Mouse (Mus musculus) heart, embryonic 11.5 days (tissue): Measurements from ENCODE around the gene Gba. TPM values are rescaled to one million over a fixed set of nuclear protein-coding genes. Genes with fewer than 3 reads are reported as not detected.
"Not testable (repeated sequence)": the region's sequence is repeated elsewhere in the genome, so short reads cannot be mapped to it uniquely, and the experiment has no call there.

Experiments
- ATAC-seq: fragments of 200-750 bp; cut with Nextera tagmentation; replicated peaks from 2 replicates; pipeline ENCODE4 v1.8.0; 2017; ENCODE audit warnings: moderate library complexity; ENCODE audit not compliant: insufficient number of reproducible peaks, low FRiP score, low TSS enrichment
- H3K27ac ChIP-seq: fragments of 300-500 bp; sonication (generic); 2 replicates; pipeline ENCODE4 v1.5.1; 2014; ENCODE audit warnings: mild to moderate bottlenecking, low read depth, low read length
- H3K27me3 ChIP-seq: fragments of 300-500 bp; sonication (generic); 2 replicates; pipeline ENCODE4 v1.6.1; 2014; ENCODE audit warnings: mild to moderate bottlenecking, low read length, mixed read lengths; ENCODE audit not compliant: control insufficient read depth, insufficient read depth
- H3K36me3 ChIP-seq: fragments of 300-500 bp; sonication (generic); 2 replicates; pipeline ENCODE4 v1.6.1; 2014; ENCODE audit warnings: mild to moderate bottlenecking, low read length, moderate library complexity, mixed read lengths; ENCODE audit not compliant: control insufficient read depth, insufficient read depth
- H3K4me1 ChIP-seq: fragments of 300-500 bp; sonication (generic); 2 replicates; pipeline ENCODE4 v1.6.1; 2014; ENCODE audit warnings: low read length; ENCODE audit not compliant: control insufficient read depth, insufficient read depth
- H3K4me2 ChIP-seq: fragments of 300-500 bp; sonication (generic); 2 replicates; pipeline ENCODE4 v1.6.1; 2014; ENCODE audit warnings: mild to moderate bottlenecking, moderate library complexity
- H3K4me3 ChIP-seq: fragments of 300-500 bp; sonication (generic); 2 replicates; pipeline ENCODE4 v1.5.1; 2014; ENCODE audit warnings: low read depth, low read length
- H3K9ac ChIP-seq: fragments of 300-500 bp; sonication (generic); 2 replicates; pipeline ENCODE4 v1.6.1; 2014; ENCODE audit warnings: mild to moderate bottlenecking, low read depth, low read length, moderate library complexity
- H3K9me3 ChIP-seq: fragments of 300-500 bp; sonication (generic); replicated peaks from 2 replicates; pipeline ENCODE4 v1.6.1; 2016; ENCODE audit warnings: low read length; ENCODE audit not compliant: control insufficient read depth
- WGBS: fragments of 180-500 bp; shearing (Covaris S2); extraction: QIAGEN DNeasy Blood & Tissue Kit; methylation state at CpG from one replicate; pipeline ENCODE4 v1.1.7; 2014; ENCODE audit not compliant: insufficient replicate concordance; 5-methylcytosine and 5-hydroxymethylcytosine counted together
- polyA plus RNA-seq: library from polyadenylated mRNA; unstranded; fragments of >200 nt; fragmentation: Nextera tagmentation; extraction: Ambion mirVana; gene quantifications from 2 replicates; pipeline ENCODE4 v1.2.1, GENCODE M21; 2014

Gba gene
- polyA plus RNA-seq, 1 experiment from 2014 or later: 33.3 TPM

DNA sequence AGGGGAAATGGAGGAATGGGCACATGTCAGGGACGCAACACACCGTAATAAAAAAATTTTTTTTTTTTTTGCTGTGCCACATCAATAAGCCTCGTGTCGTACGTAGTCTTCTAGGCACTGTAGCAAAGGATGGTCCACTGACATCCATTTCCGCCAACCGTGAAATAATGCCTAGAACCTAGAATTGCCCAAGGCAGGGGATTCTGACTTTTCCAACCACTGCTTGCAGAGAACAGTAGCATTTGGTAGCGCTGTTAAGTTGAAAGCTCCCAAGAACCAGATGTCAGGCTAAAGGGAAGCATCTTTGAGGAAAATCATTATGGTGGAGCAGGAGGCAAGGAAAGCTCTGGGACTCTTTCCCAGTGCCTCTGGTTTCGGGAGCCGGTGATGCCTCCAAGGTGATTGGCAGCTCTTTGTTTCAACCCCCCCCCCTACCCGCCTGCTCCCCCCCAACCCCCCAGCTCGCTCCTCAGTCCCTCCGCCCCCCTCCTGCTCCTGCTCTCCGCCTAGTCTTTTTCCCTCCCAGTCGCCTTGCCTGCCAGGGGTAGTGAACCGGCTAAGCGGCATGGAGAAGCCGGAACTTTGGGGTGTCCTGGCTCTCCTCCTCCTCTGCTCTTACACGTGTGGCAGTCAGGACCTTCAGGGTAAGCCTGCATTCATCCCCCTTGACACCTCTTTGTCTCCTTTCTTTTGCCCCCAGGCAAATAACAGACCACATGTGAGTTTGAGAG, 12.1 kb downstream of the Gba start, which contains the start of gene Thbs3:
Gene Thbs3, plus strand, starts transcription at position 500 of the 731 bp plus-strand sequence.
- H3K4me1 ChIP-seq: peaks cover 31% of the 10 kb centered on the region
- peak within 1 kb of the TSS; percentile 66 for H3K4me2 ChIP-seq
- H3K4me3 ChIP-seq: peak within 1 kb of the TSS; percentile 77
- peak within 1 kb of the TSS; percentile 97 for H3K27ac ChIP-seq
- no peak for ATAC-seq
- under 1% methylated on average over 18 of the region's 19 CpGs for WGBS
- no peaks in the 10 kb centered on the region for H3K27me3 ChIP-seq
- peaks cover 3% of the 10 kb centered on the region; the same call in 1 of the 2 replicates for H3K36me3 ChIP-seq
- peak within 1 kb of the TSS; percentile 82 for H3K9ac ChIP-seq
- H3K9me3 ChIP-seq: no peaks in the 10 kb centered on the region

DNA sequence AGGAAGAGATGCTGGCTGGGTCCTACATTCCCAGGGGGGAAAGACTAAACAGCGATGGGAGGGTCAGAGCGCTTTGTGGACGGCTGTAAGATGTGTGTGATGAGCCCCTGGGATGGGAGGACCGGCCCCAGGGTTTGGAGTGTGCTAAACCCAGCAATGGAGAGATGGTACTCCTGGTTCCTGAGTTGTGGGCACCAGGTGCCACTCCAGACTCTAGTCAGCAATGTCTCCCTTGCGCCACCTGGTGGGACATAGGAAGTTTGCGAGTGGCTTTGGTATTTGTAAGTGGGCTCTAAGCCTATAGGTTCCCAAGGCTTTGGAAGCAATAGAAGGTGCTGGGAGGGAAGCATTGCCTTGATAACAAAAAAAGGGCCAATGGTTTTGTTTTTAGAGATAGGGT, 13.1 kb downstream of the Gba start:
- H3K9ac ChIP-seq: peak overlapping the region; percentile 82
- ATAC-seq: no peak
- H3K9me3 ChIP-seq: no peaks in the 10 kb centered on the region
- H3K4me3 ChIP-seq: peak overlapping the region; percentile 77
- H3K4me2 ChIP-seq: peak overlapping the region; percentile 66
- no peaks in the 10 kb centered on the region for H3K27me3 ChIP-seq
- peaks cover 30% of the 10 kb centered on the region for H3K4me1 ChIP-seq
- H3K27ac ChIP-seq: no peak overlapping the region
- WGBS: 0% methylated on average over 6 of the region's 6 CpGs
- H3K36me3 ChIP-seq: peaks cover 2% of the 10 kb centered on the region; the same call in 1 of the 2 replicates

DNA sequence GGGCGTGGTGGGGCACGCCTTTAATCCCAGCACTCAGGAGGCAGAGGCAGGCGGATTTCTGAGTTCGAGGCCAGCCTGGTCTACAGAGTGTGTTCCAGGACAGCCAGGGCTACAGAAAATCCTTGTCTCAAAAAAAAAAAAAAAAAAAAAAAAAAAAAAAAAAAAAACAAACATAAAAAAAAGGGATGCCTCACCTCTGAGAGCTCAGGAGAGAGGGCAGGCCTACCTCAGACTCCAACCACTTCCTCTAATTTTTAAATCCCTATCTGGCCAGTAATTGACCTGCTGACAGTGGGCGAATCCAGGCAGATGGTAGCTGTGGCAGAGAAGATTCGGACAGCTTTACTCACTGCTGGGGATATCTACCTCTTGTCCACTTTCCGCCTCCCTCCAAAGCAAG, 13.7 kb downstream of the Gba start:
- H3K4me3 ChIP-seq, H3K4me2 ChIP-seq, ATAC-seq, H3K9ac ChIP-seq, H3K27me3 ChIP-seq, H3K9me3 ChIP-seq, H3K27ac ChIP-seq, H3K36me3 ChIP-seq: not testable (repeated sequence)
- WGBS: 64% methylated on average over 7 of the region's 7 CpGs
- peaks cover 26% of the 10 kb centered on the region for H3K4me1 ChIP-seq

GRCm38 (mm10) chr3:89218271-89218670, 15.5 kb downstream of the Gba start:
- no peaks in the 10 kb centered on the region for H3K36me3 ChIP-seq
- no peak overlapping the region for H3K9ac ChIP-seq
- H3K4me3 ChIP-seq: no peak overlapping the region
- ATAC-seq: no peak
- peaks cover 20% of the 10 kb centered on the region for H3K4me1 ChIP-seq
- WGBS: 79% methylated on average over 1 of the region's 1 CpGs
- no peak overlapping the region for H3K4me2 ChIP-seq
- H3K27ac ChIP-seq: no peak overlapping the region
- H3K27me3 ChIP-seq: no peaks in the 10 kb centered on the region
- H3K9me3 ChIP-seq: no peaks in the 10 kb centered on the region

DNA sequence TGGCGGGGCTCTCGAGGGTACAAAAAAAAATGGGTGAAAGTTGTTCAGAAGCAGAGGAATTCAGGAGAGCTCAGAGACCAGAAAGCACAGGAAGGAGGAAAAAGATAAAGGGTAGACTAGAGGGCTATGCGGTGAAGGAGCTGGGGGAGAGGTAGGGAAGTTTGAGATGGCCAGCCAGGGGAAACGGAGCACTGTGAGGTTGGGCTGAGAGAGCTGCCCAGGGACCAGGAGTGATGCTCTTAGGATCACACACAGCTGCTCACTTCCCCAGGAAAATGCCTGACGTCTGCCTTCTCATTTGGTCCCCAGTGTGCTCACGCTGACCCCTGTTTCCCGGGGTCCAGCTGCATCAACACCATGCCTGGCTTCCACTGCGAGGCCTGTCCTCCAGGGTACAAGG, 16.8 kb downstream of the Gba start:
- Histone ChIP-seq H3K36me3 (no peaks in the 10 kb centered on the region), H3K4me2 (no peak overlapping the region), H3K27me3 (no peaks in the 10 kb centered on the region), H3K4me1 (peaks cover 19% of the 10 kb centered on the region), H3K27ac (no peak overlapping the region), H3K4me3 (no peak overlapping the region), H3K9ac (no peak overlapping the region), H3K9me3 (no peaks in the 10 kb centered on the region)
- WGBS: 25% methylated on average over 8 of the region's 8 CpGs
- ATAC-seq: no peak

DNA sequence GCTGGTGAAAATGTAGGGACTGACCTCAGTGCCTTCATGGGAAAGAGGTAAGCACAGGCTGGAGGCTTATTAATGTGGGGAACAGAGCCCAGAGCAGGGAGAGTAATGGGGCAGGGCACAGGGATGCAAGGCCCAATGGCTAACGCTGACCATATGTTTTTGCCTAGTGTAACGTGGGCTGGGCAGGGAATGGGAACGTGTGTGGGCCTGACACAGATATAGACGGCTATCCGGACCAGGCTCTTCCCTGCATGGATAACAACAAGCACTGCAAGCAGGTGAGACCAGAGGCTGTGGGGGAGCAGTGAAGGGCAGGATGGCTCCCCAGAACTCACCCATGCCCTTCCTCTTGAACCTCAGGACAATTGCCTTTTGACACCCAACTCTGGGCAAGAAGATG, 18.4 kb downstream of the Gba start:
- ATAC-seq: no peak
- 78% methylated on average over 5 of the region's 5 CpGs for WGBS
- Histone ChIP-seq H3K36me3 (no peaks in the 10 kb centered on the region), H3K27me3 (peaks cover 13% of the 10 kb centered on the region), H3K27ac (no peak overlapping the region), H3K4me3 (no peak overlapping the region), H3K4me1 (0 out of 2 replicates have a peak, but pooled peaks cover 4% of the 10 kb centered on the region), H3K9me3 (no peaks in the 10 kb centered on the region), H3K9ac (no peak overlapping the region), H3K4me2 (no peak overlapping the region)

GRCm38 (mm10) chr3:89224796-89225195, 22.1 kb downstream of the Gba start:
- no peak for ATAC-seq
- H3K4me1 ChIP-seq: peaks cover 9% of the 10 kb centered on the region; the same call in 1 of the 2 replicates
- H3K4me3 ChIP-seq: no peak overlapping the region
- no peaks in the 10 kb centered on the region for H3K36me3 ChIP-seq
- H3K27me3 ChIP-seq: peaks cover 25% of the 10 kb centered on the region
- H3K27ac ChIP-seq: no peak overlapping the region
- 73% methylated on average over 11 of the region's 11 CpGs for WGBS
- no peaks in the 10 kb centered on the region for H3K9me3 ChIP-seq
- no peak overlapping the region for H3K4me2 ChIP-seq
- no peak overlapping the region for H3K9ac ChIP-seq

DNA sequence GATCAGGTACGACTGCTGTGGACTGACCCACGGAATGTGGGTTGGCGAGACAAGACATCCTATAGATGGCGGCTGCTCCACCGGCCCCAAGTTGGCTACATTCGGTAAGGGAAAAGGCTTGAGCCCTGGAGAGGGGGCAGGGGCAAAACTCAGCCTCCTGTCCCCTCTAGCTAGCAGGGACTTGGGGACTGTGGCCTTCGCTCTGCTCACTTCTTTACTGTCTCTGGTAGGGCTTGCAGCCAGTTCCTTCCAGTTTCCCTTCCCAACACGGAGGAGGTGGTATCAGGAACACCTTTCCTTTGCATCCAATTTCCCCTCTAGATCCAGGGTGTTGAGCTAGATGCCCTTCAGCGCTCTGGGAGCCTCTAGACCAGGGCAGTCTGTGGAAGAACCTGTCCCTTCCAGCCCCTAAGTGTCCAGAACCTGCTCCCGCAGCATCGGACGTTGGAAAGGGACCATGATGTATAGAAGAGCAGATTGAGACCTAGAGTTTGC, 22.6 kb downstream of the Gba start:
- Histone ChIP-seq H3K4me3 (no peak overlapping the region), H3K36me3 (no peaks in the 10 kb centered on the region), H3K4me2 (no peak overlapping the region), H3K27ac (no peak overlapping the region), H3K27me3 (peaks cover 30% of the 10 kb centered on the region), H3K4me1 (peaks cover 9% of the 10 kb centered on the region; the same call in 1 of the 2 replicates), H3K9ac (no peak overlapping the region), H3K9me3 (no peaks in the 10 kb centered on the region)
- WGBS: 60% methylated on average over 12 of the region's 12 CpGs
- no peak for ATAC-seq
